In the genomic region with DNA sequence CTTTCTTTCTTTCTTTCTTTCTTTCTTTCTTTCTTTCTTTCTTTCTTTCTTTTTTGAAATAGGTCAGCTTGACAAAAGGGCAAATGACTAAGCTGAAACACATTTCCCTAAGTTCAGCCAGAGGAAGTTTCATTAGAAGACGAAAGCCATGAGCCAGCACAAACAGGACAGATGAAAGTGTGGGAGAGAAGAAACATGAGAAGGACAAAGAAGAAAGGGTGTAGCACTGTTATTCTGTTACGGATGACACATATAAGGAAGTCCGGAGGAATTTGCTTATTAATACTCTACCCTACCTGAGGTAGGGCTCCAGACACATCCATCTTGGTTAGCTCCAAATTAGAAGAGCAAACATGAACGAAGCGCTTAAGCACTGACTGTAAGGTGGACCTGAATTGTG, we compare ENCODE assay signal across 23 mouse cellular contexts. TPM values are rescaled to one million over a fixed set of nuclear protein-coding genes. Genes with fewer than 3 reads are reported as not detected.
A peak's percentile ranks its signal among the peaks of the same experiment; 100 is the strongest.
DNase-seq lines count a peak whose midpoint lies in the region; ATAC-seq and TF ChIP-seq lines count a peak whose summit lies in the region.
"Had no signal": no experiment of that assay in that cellular context is flagged by ENCODE, and none has a peak within 500 bp of the region (broad histone marks: within the 10 kb centered on the region; RNA-seq: fewer than 3 reads in every experiment).

No protein-coding gene starts in this region.

- no peak for TF ChIP-seq CTCF in embryonic fibroblast, embryonic 13.5 days (IDR thresholded peaks at IDR 0.05; ENCODE audit: borderline replicate concordance, insufficient read depth, low read length)

- no peak for TF ChIP-seq POLR2A in embryonic fibroblast, embryonic 13.5 days (IDR thresholded peaks at IDR 0.05; ENCODE audit: low read depth, low read length)

- no peak for ATAC-seq in heart, embryonic 11.5 days (replicated peaks; ENCODE audit: insufficient number of reproducible peaks, low FRiP score, low TSS enrichment)
- ATAC-seq: forebrain, embryonic 13.5 days had no signal

- no peaks in the 10 kb centered on the region for H3K27me3 ChIP-seq in heart, embryonic 11.5 days (ENCODE audit: control insufficient read depth, insufficient read depth, low read length)
- H3K27me3 ChIP-seq in megakaryocyte, embryonic 14.5 days (replicated peaks), result no peaks in the 10 kb centered on the region
- no peaks in the 10 kb centered on the region for H3K27me3 ChIP-seq in limb, embryonic 10.5 days (ENCODE audit: low read depth, poor library complexity, severe bottlenecking)
- H3K27me3 ChIP-seq: forebrain, embryonic 13.5 days; hindbrain, embryonic 12.5 days; midbrain, embryonic 12.5 days; neural tube, embryonic 12.5 days had no signal

- H3K9me3 ChIP-seq in heart, embryonic 11.5 days (replicated peaks; ENCODE audit: control insufficient read depth, low read length), result no peaks in the 10 kb centered on the region
- no peaks in the 10 kb centered on the region for H3K9me3 ChIP-seq in megakaryocyte, embryonic 14.5 days
- no peaks in the 10 kb centered on the region for H3K9me3 ChIP-seq in limb, embryonic 10.5 days (replicated peaks)
- H3K9me3 ChIP-seq: forebrain, embryonic 13.5 days; hindbrain, embryonic 12.5 days; midbrain, embryonic 12.5 days; neural tube, embryonic 12.5 days had no signal

- WGBS in heart, embryonic 11.5 days (ENCODE audit: insufficient replicate concordance), result 76% methylated on average over 5 of the region's 5 CpGs
- WGBS in limb, embryonic 10.5 days, result 77% methylated on average over 5 of the region's 5 CpGs

- no peak overlapping the region for H3K4me2 ChIP-seq in heart, embryonic 11.5 days
- H3K4me2 ChIP-seq: forebrain, embryonic 13.5 days; hindbrain, embryonic 12.5 days; liver, embryonic 11.5 days; midbrain, embryonic 12.5 days; neural tube, embryonic 12.5 days had no signal

- no peaks in the 10 kb centered on the region for H3K36me3 ChIP-seq in heart, embryonic 11.5 days (ENCODE audit: control insufficient read depth, insufficient read depth, low read length)
- H3K36me3 ChIP-seq in megakaryocyte, embryonic 14.5 days (replicated peaks; ENCODE audit: low read length), result no peaks in the 10 kb centered on the region
- H3K36me3 ChIP-seq in limb, embryonic 10.5 days, result no peaks in the 10 kb centered on the region
- H3K36me3 ChIP-seq: hindbrain, embryonic 12.5 days; midbrain, embryonic 12.5 days; neural tube, embryonic 12.5 days had no signal

- no peak overlapping the region for H3K27ac ChIP-seq in heart, embryonic 11.5 days (ENCODE audit: low read depth, low read length)
- H3K27ac ChIP-seq in embryonic fibroblast, embryonic 13.5 days (ENCODE audit: insufficient read depth, low read length), result peak overlapping the region; percentile 50
- H3K27ac ChIP-seq in limb, embryonic 10.5 days, result no peak overlapping the region
- H3K27ac ChIP-seq: forebrain, embryonic 13.5 days; hindbrain, embryonic 12.5 days; midbrain, embryonic 12.5 days; neural tube, embryonic 12.5 days had no signal

- no peaks in the 10 kb centered on the region; the same call in 1 of the 2 replicates for H3K4me1 ChIP-seq in heart, embryonic 11.5 days (ENCODE audit: control insufficient read depth, insufficient read depth, low read length)
- peaks cover 8% of the 10 kb centered on the region for H3K4me1 ChIP-seq in embryonic fibroblast, embryonic 13.5 days (ENCODE audit: control insufficient read depth, insufficient read depth, low read length)
- peaks cover 59% of the 10 kb centered on the region for H3K4me1 ChIP-seq in megakaryocyte, embryonic 14.5 days
- peaks cover 12% of the 10 kb centered on the region for H3K4me1 ChIP-seq in limb, embryonic 10.5 days

- DNase-seq in heart, adult 11 months, result peak; percentile 33
- peak; percentile 35 for DNase-seq in CD4-positive, CD25-positive, alpha-beta regulatory T cell, adult 2 months (ENCODE audit: low read depth, low spot score)
- no peak for DNase-seq in limb, embryonic 10.5 days (ENCODE audit: low spot score)
- no peak for DNase-seq in urinary bladder, postnatal 25 days (ENCODE audit: low spot score)
- DNase-seq in kidney, postnatal 10 days, result no peak
- DNase-seq: B cell, adult 2 months; cerebellum, adult 18-20 months; cerebellum, postnatal 36 days; gastrocnemius, postnatal 10 days; kidney, adult 18-20 months; kidney, postnatal 14 days; layer of hippocampus, adult 9-11 months; lung, adult 18-20 months; lung, postnatal 36 days; thymus, adult 2 months had no signal

- no peak overlapping the region for H3K4me3 ChIP-seq in heart, embryonic 11.5 days (ENCODE audit: low read depth, low read length)
- no peak overlapping the region for H3K4me3 ChIP-seq in embryonic fibroblast, embryonic 13.5 days (ENCODE audit: insufficient read depth, low read length)
- peak overlapping the region; percentile 33 for H3K4me3 ChIP-seq in megakaryocyte, embryonic 14.5 days (replicated peaks)
- H3K4me3 ChIP-seq in limb, embryonic 10.5 days, result no peak overlapping the region
- H3K4me3 ChIP-seq: forebrain, embryonic 13.5 days; hindbrain, embryonic 12.5 days; midbrain, embryonic 12.5 days; neural tube, embryonic 12.5 days had no signal

- H3K9ac ChIP-seq in heart, embryonic 11.5 days (ENCODE audit: low read depth, low read length), result no peak overlapping the region
- H3K9ac ChIP-seq: forebrain, embryonic 13.5 days; hindbrain, embryonic 12.5 days; midbrain, embryonic 12.5 days; neural tube, embryonic 12.5 days had no signal

RNA-seq across cellular contexts. Expression of gene Ikzf2, which starts 31.7 kb away (rescaled TPM):
- 3.1 and 3.5 TPM in 2 replicates for polyA plus RNA-seq in heart, embryonic 11.5 days (2014; fragmentation: Nextera tagmentation; extraction: Ambion mirVana)
- 11.1 and 13.0 TPM in 2 replicates for polyA plus RNA-seq in embryonic fibroblast, embryonic 13.5 days (2011; ENCODE audit: insufficient read length, low read depth, missing spikeins)
- polyA plus RNA-seq in megakaryocyte, embryonic 14.5 days (2012; ENCODE audit: insufficient read depth, low replicate concordance), result 1.7 TPM in 1 of 2 replicates, not detected in the other
- polyA plus RNA-seq in limb, embryonic 10.5 days (2016; fragmentation: Nextera tagmentation; extraction: Ambion mirVana), result 3.1 and 3.4 TPM in 2 replicates

Comparison
In these comparisons a context has a peak if more than half of its experiments do, and no peak if none do; other contexts are left out.
1. DNase-seq: peak in heart, adult 11 months (single experiment) and CD4-positive, CD25-positive, alpha-beta regulatory T cell, adult 2 months (single experiment); none in limb, embryonic 10.5 days (single experiment), urinary bladder, postnatal 25 days (single experiment) and kidney, postnatal 10 days (single experiment).